Comparison of ENCODE assay signal across 45 mouse cellular contexts in the genomic region with DNA sequence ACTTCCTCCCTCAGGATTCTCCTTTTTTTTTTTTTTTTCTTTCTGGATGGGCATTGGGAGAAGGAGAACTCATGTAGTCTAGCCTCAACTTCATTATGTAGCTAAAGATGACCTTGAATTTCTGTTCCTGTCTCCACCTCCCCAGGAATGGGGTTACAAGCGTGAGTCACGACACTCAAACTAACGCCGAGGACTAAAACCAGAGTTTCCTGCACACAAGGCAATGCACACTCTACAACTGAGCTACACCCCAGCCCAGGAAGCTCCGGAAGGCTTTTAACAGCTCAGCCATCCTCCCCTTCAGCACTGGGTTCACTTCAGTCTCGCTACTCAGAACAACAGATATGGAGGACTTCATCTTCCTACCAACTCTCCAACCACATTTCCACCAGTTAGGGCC. TPM values are rescaled to one million over a fixed set of nuclear protein-coding genes. Genes with fewer than 3 reads are reported as not detected.
"Had no signal": no experiment of that assay in that cellular context is flagged by ENCODE, and none has a peak within 500 bp of the region (broad histone marks: within the 10 kb centered on the region; RNA-seq: fewer than 3 reads in every experiment).

No protein-coding gene starts in this region.

- ATAC-seq: hindbrain, embryonic 16.5 days; hindbrain, postnatal 0 days; inflammation-experienced regulatory T-cells, adult 6 months had no signal

- H3K27me3 ChIP-seq: heart, embryonic 12.5 days; heart, embryonic 13.5 days; heart, embryonic 15.5 days; hindbrain, embryonic 12.5 days; hindbrain, embryonic 15.5 days; intestine, embryonic 15.5 days; kidney, embryonic 15.5 days had no signal

- H3K36me3 ChIP-seq: heart, embryonic 10.5 days; heart, embryonic 12.5 days; heart, embryonic 13.5 days; heart, embryonic 15.5 days; hindbrain, embryonic 10.5 days; hindbrain, embryonic 12.5 days; hindbrain, embryonic 15.5 days; intestine, embryonic 15.5 days; kidney, embryonic 15.5 days had no signal

- H3K27ac ChIP-seq: heart, embryonic 10.5 days; heart, embryonic 13.5 days; heart, embryonic 15.5 days; hindbrain, embryonic 10.5 days; hindbrain, embryonic 12.5 days; hindbrain, embryonic 14.5 days; hindbrain, embryonic 15.5 days; hindbrain, postnatal 0 days; intestine, embryonic 15.5 days; kidney, embryonic 15.5 days; kidney, postnatal 0 days; layer of hippocampus, adult 2 months had no signal

- H3K4me1 ChIP-seq: heart, embryonic 15.5 days; hindbrain, embryonic 10.5 days; hindbrain, embryonic 12.5 days; intestine, embryonic 15.5 days had no signal

- H3K9ac ChIP-seq: heart, embryonic 12.5 days; heart, embryonic 13.5 days; heart, embryonic 15.5 days; hindbrain, embryonic 12.5 days; hindbrain, embryonic 14.5 days; hindbrain, embryonic 15.5 days; intestine, embryonic 15.5 days; kidney, embryonic 15.5 days had no signal

- H3K9me3 ChIP-seq: heart, embryonic 10.5 days; heart, embryonic 12.5 days; heart, embryonic 13.5 days; heart, embryonic 15.5 days; hindbrain, embryonic 10.5 days; hindbrain, embryonic 12.5 days; hindbrain, embryonic 15.5 days; intestine, embryonic 15.5 days; kidney, embryonic 15.5 days had no signal

- DNase-seq: heart, postnatal 10 days; heart, postnatal 14 days; heart, postnatal 36 days; heart, postnatal 4 days; kidney, adult 11 months; kidney, adult 18-20 months; kidney, adult 2 months; kidney, adult 8-10 months; kidney, adult 9 months; kidney, postnatal 10 days; kidney, postnatal 14 days; kidney, postnatal 25 days; kidney, postnatal 36 days; kidney, postnatal 4 days; layer of hippocampus, adult 9-11 months; layer of hippocampus, postnatal 36 days had no signal

- H3K4me2 ChIP-seq: heart, embryonic 11.5 days; heart, embryonic 12.5 days; heart, embryonic 13.5 days; heart, embryonic 15.5 days; hindbrain, embryonic 12.5 days; hindbrain, embryonic 14.5 days; hindbrain, embryonic 15.5 days; intestine, embryonic 15.5 days; kidney, embryonic 15.5 days had no signal

- H3K4me3 ChIP-seq: heart, embryonic 10.5 days; heart, embryonic 12.5 days; heart, embryonic 13.5 days; heart, embryonic 15.5 days; hindbrain, embryonic 10.5 days; hindbrain, embryonic 12.5 days; hindbrain, embryonic 15.5 days; intestine, embryonic 15.5 days; kidney, embryonic 15.5 days; layer of hippocampus, adult 2 months had no signal

RNA-seq across cellular contexts. Expression of a gene that starts 3.6 kb away (rescaled TPM):
- total RNA-seq: heart, adult 8-10 months; heart, postnatal 10 days; heart, postnatal 14 days; heart, postnatal 25 days; heart, postnatal 36 days; heart, postnatal 4 days; hematopoietic stem cell, adult 5-6 weeks; hindbrain, postnatal 0 days; layer of hippocampus, adult 18-20 months; layer of hippocampus, adult 2 months; layer of hippocampus, adult 8-10 months; layer of hippocampus, postnatal 10 days; layer of hippocampus, postnatal 14 days; layer of hippocampus, postnatal 25 days; layer of hippocampus, postnatal 36 days had no signal
- polyA plus RNA-seq: heart, embryonic 10.5 days; heart, embryonic 11.5 days; heart, embryonic 12.5 days; heart, embryonic 13.5 days; heart, embryonic 14.5 days; heart, embryonic 15.5 days; heart, postnatal 0 days; hindbrain, embryonic 10.5 days; hindbrain, embryonic 11.5 days; hindbrain, embryonic 12.5 days; hindbrain, embryonic 14.5 days; hindbrain, embryonic 15.5 days; hindbrain, embryonic 16.5 days; hindbrain, postnatal 0 days; inflammation-experienced regulatory T-cells, adult 6 months; kidney, adult 2 months; kidney, embryonic 14.5 days; kidney, embryonic 15.5 days; kidney, embryonic 16.5 days had no signal
